Mouse (Mus musculus) hindbrain, postnatal 0 days (tissue): ENCODE measurements around the gene Trp53bp1. TPM values are rescaled to one million over a fixed set of nuclear protein-coding genes. Genes with fewer than 3 reads are reported as not detected.
A peak's percentile ranks its signal among the peaks of the same experiment; 100 is the strongest.

Experiments used
- ATAC-seq: fragments of 200-750 bp; cut with Nextera tagmentation; 2 replicates; pipeline ENCODE4 v1.8.0; 2017; ENCODE audit warnings: mild to moderate bottlenecking, moderate TSS enrichment, moderate library complexity
- DNase-seq: peaks from one replicate; pipeline ENCODE4 v3.0.0-alpha.2; 2015; ENCODE audit warnings: low spot score
- H3K27ac ChIP-seq: fragments of 300-500 bp; sonication (generic); 2 replicates; pipeline ENCODE4 v1.5.1; 2014; ENCODE audit warnings: mild to moderate bottlenecking
- H3K27me3 ChIP-seq: fragments of 300-500 bp; sonication (generic); 2 replicates; pipeline ENCODE4 v1.6.1; 2014; ENCODE audit warnings: low read length, mixed read lengths; ENCODE audit not compliant: insufficient read depth
- H3K36me3 ChIP-seq: fragments of 300-500 bp; sonication (generic); 2 replicates; pipeline ENCODE4 v1.6.1; 2014; ENCODE audit warnings: low read length, mixed read lengths; ENCODE audit not compliant: insufficient read depth
- H3K4me1 ChIP-seq: fragments of 300-500 bp; sonication (generic); 2 replicates; pipeline ENCODE4 v1.6.1; 2014; ENCODE audit warnings: antibody characterized with exemption, low read length, mixed read lengths; ENCODE audit not compliant: insufficient read depth
- H3K4me2 ChIP-seq: fragments of 300-500 bp; sonication (generic); 2 replicates; pipeline ENCODE4 v1.6.1; 2014; ENCODE audit warnings: low read depth, mild to moderate bottlenecking, low read length, moderate library complexity, mixed read lengths
- H3K4me3 ChIP-seq: fragments of 300-500 bp; sonication (generic); 2 replicates; pipeline ENCODE4 v1.5.1; 2014; ENCODE audit warnings: low read length
- H3K9ac ChIP-seq: fragments of 300-500 bp; sonication (generic); replicated peaks from 2 replicates; pipeline ENCODE4 v1.6.1; 2014; ENCODE audit warnings: mild to moderate bottlenecking, low read length, moderate library complexity, mixed read lengths
- H3K9me3 ChIP-seq: fragments of 300-500 bp; sonication (generic); 2 replicates; pipeline ENCODE4 v1.6.1; 2016; ENCODE audit warnings: low read length, mixed read lengths
- CTCF ChIP-seq: IDR thresholded peaks from 2 replicates; pipeline ENCODE4 v1.5.1; 2016; ENCODE audit warnings: antibody characterized with exemption, control low read depth, low read depth
- WGBS: fragments of 180-500 bp; shearing (Covaris S2); extraction: QIAGEN DNeasy Blood & Tissue Kit; methylation state at CpG from one replicate; pipeline ENCODE4 v1.1.7; 2014; 5-methylcytosine and 5-hydroxymethylcytosine counted together
- polyA plus RNA-seq: library from polyadenylated mRNA; unstranded; fragments of >200 nt; fragmentation: Nextera tagmentation; extraction: Ambion mirVana; gene quantifications from 2 replicates; pipeline ENCODE4 v1.2.1, GENCODE M21; 2015
- total RNA-seq: library from RNA; depleted of rRNA; stranded (reverse); fragments of >200 nt; gene quantifications from 2 replicates; pipeline ENCODE4 v1.2.3, GENCODE M21; 2014

The Trp53bp1 gene
- total and polyA plus RNA-seq, 2 experiments from 2014 or later, result 80.9 to 277 TPM

DNA sequence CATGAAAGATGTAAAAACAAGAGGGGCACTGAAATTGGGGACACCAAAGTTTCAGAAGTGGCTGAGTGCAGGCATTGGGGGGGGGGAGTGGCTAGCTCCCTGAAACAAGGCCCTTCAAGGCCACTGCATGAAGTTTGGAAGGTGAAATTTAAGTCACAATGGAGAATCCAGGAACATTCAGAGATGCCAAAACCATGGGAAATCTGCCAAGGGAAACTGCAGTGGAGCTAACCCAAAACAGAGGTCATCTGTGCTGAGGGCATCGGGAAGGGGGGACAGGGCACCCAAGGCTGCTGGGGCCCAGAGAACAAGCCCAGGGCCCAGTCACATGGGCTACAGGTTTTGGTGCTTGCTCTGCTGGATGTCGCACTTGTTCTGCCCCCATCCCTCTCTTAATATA is 21.4 kb downstream of the Trp53bp1 start:
- H3K27ac ChIP-seq, result no peak overlapping the region
- DNase-seq, result no peak
- H3K9ac ChIP-seq, result no peak overlapping the region
- no peak for ATAC-seq
- no peak for TF ChIP-seq CTCF
- no peak overlapping the region for H3K4me3 ChIP-seq
- no peaks in the 10 kb centered on the region for H3K9me3 ChIP-seq
- no peaks in the 10 kb centered on the region for H3K27me3 ChIP-seq
- no peaks in the 10 kb centered on the region for H3K4me1 ChIP-seq
- 93% methylated on average over 2 of the region's 2 CpGs for WGBS
- H3K4me2 ChIP-seq, result no peak overlapping the region
- peaks cover 87% of the 10 kb centered on the region for H3K36me3 ChIP-seq

DNA sequence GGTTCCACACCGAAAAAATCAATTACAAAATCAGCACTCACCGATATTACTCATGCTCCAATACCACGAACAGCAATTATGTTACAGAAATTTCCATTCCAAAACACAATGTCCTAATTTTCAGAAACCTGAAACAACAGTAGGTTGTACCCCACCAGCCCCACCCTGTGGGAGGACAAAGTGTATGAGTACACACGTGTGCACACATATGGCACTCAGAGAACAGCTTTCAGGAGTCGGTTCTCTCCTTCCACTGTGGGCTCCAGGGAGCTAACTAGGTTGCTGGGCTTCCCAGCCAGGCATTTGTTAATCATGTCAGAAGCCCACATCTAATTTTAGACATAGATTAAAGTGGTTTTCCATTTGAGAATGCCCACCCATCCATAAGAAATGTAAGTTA is 27.1 kb downstream of the Trp53bp1 start:
- DNase-seq (no peak), ATAC-seq (no peak)
- H3K36me3 ChIP-seq, result peaks cover 52% of the 10 kb centered on the region

DNA sequence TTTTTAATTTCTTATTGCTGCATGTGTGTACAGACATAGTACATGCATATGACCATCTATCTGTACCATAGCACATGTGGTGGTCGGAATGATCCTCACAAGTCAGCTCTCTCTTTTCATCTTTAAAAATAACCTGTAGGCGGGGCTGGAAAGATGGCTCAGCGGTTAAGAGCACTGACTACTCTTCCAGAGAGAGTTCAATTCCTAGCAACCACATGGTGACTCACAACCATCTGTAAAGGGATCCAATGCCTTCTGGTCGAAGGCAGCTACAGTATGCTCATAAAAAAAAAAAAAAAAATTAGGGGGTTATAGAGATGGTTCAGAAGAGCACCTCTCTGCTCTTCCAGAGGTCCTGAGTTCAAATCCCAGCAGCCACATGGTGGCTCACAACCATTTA is 31.8 kb downstream of the Trp53bp1 start:
- Histone ChIP-seq H3K36me3 (peaks cover 48% of the 10 kb centered on the region), H3K4me3 (no peak overlapping the region), H3K27me3 (no peaks in the 10 kb centered on the region), H3K27ac (no peak overlapping the region), H3K9ac (no peak overlapping the region), H3K4me1 (no peaks in the 10 kb centered on the region), H3K9me3 (no peaks in the 10 kb centered on the region), H3K4me2 (no peak overlapping the region)
- ATAC-seq, result no peak
- DNase-seq, result no peak
- 91% methylated on average over 4 of the region's 4 CpGs for WGBS
- no peak for TF ChIP-seq CTCF

More for the DNA sequence above, 27.1 kb downstream of the Trp53bp1 start:
- 92% methylated on average over 5 of the region's 5 CpGs for WGBS
- no peaks in the 10 kb centered on the region for H3K27me3 ChIP-seq
- H3K27ac ChIP-seq, result no peak overlapping the region
- no peaks in the 10 kb centered on the region for H3K9me3 ChIP-seq
- no peak overlapping the region for H3K9ac ChIP-seq
- no peaks in the 10 kb centered on the region for H3K4me1 ChIP-seq
- H3K4me2 ChIP-seq, result no peak overlapping the region
- H3K4me3 ChIP-seq, result no peak overlapping the region
- TF ChIP-seq CTCF, result no peak

DNA sequence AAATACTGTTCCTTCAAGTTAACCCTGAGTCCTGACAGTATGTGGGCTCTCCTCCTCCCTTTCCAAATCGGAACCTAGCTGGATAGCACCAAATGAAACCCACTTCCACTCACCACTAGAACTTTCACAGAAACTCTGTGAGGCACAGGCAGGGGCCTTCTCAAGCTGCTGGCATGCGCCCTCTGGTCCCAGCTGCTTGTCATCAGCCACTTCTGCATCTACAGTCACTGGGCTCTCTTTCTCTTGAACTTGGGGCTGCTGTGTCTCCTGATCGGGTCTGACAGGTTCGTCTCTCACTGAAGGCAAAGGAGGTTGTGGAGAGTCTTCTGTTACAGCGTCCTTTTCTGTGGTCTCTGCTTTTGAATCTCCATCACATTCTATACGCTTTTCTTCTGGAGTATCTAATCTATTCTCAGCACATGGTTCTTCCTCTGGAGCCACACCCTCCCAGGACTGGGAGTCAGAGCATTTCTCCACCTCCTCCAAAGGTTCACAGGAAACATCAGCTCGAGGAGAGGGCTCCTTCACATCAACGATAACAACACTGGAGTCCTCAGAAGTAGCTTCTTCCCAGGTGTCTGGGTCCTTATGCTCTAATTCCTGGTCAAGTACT is 35.6 kb downstream of the Trp53bp1 start:
- TF ChIP-seq CTCF, result no peak
- Histone ChIP-seq H3K9ac (no peak overlapping the region), H3K27ac (no peak overlapping the region), H3K4me2 (no peak overlapping the region), H3K4me1 (no peaks in the 10 kb centered on the region), H3K27me3 (no peaks in the 10 kb centered on the region), H3K9me3 (no peaks in the 10 kb centered on the region), H3K36me3 (peaks cover 61% of the 10 kb centered on the region), H3K4me3 (no peak overlapping the region)
- DNase-seq (no peak), ATAC-seq (no peak)
- 91% methylated on average over 8 of the region's 8 CpGs for WGBS

DNA sequence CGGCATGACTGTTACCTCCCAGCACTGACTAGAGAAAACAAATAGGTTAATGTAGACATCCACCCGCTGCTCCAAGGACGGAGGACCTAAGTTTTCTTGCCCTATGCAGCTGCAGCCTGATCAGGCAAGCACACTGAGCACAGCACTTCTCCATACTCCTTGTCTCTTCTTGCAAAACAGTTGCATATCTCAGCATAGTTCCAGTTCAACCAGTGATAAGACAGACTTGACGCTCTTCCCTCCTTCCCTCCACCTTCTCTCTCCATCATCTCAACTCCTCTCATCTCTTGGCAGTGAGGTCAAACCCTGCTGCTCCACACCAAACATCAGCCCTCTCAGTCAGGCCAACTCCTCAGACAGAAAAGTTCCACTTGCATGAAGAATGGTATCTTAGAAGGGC is 43.1 kb downstream of the Trp53bp1 start:
- ATAC-seq, result no peak
- TF ChIP-seq CTCF, result no peak
- Histone ChIP-seq H3K4me2 (no peak overlapping the region), H3K36me3 (peaks cover 55% of the 10 kb centered on the region), H3K27me3 (no peaks in the 10 kb centered on the region), H3K4me3 (no peak overlapping the region), H3K27ac (no peak overlapping the region), H3K9ac (no peak overlapping the region), H3K4me1 (no peaks in the 10 kb centered on the region), H3K9me3 (no peaks in the 10 kb centered on the region)
- no peak for DNase-seq
- 82% methylated on average over 4 of the region's 4 CpGs for WGBS

DNA sequence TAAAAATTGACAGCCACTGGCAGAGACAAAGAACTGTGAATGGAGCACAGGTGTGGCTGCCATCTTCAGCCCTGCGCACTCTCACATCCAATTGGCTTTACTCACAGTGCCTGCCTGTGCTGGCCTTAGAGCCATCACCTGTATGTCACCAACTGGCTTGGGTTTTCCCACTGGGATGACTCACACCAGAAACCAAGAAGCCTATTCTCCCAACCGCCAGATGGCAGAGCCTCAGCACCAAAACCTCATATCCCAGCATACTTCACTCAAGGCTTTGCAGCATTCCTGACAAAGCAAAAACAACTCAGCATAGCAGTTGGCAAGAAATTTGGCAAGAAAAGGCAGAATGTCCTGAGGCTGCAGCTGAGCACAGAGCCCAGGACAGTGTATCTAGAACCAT is 48.2 kb downstream of the Trp53bp1 start:
- no peaks in the 10 kb centered on the region for H3K27me3 ChIP-seq

DNA sequence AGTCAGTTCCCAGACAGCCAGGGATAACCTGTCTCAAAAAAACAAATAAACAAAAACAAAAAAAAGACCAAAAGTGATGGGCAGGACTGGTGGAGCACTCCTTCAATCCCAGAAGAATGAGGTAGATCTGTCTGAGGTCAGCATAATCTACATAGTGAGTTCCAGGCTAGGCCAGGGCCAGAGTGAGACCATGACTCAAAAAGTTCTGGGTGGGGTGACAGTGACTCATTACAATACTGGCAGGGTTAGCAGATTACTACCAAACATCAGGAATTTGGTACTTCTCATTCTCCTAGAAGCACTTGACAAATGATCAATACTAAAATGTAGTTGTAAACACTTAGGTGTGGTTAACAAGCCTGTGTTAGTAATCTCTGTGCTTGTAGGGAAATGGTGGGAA is 51.2 kb downstream of the Trp53bp1 start:
- Histone ChIP-seq H3K4me1 (no peaks in the 10 kb centered on the region), H3K4me2 (no peak overlapping the region), H3K36me3 (peaks cover 48% of the 10 kb centered on the region), H3K27me3 (no peaks in the 10 kb centered on the region), H3K27ac (no peak overlapping the region), H3K9me3 (no peaks in the 10 kb centered on the region), H3K4me3 (no peak overlapping the region), H3K9ac (no peak overlapping the region)
- DNase-seq, result no peak
- ATAC-seq, result no peak
- no peak for TF ChIP-seq CTCF

More for the DNA sequence above, 48.2 kb downstream of the Trp53bp1 start:
- Histone ChIP-seq H3K36me3 (peaks cover 51% of the 10 kb centered on the region), H3K4me2 (no peak overlapping the region), H3K4me3 (no peak overlapping the region), H3K4me1 (no peaks in the 10 kb centered on the region), H3K27ac (peak overlapping the region; percentile 32; the same call in 1 of the 2 replicates), H3K9me3 (no peaks in the 10 kb centered on the region), H3K9ac (no peak overlapping the region)
- DNase-seq (peak; percentile 31), ATAC-seq (no peak)
- peak; percentile 53 for TF ChIP-seq CTCF
- WGBS, result 74% methylated on average over 2 of the region's 2 CpGs
